Mouse (Mus musculus): ENCODE results near the gene Arl4c. TPM values are rescaled to one million over a fixed set of nuclear protein-coding genes. Genes with fewer than 3 reads are reported as not detected.

The Arl4c gene
- total RNA-seq, 2 experiments from 2014 or later, result 0.48 to 0.56 TPM

DNA sequence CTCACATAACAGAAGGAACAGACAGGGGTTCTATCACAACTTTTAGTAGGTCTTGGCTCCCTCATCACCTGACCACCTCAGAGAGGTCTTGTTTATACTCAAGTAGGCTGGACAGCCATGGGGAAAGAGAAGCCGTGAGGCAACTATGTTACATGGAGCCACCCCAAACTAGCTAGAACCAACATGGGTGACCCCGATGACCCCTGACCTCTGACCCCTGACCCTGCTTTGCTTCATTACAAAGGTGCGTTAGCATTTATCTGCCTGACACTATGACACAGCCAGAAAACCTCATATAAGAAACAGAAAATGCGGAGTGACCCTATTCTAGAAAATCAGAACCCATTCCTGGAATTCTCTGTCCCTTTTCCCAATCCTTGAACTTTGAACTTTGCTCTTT lies 77.6 kb downstream of the Arl4c start:
- intact Hi-C loops (cut with DNase I), result no loop called here
- no peak overlapping the region for H3K27ac ChIP-seq
- DNase-seq, result no peak
- H3K4me3 ChIP-seq, result no peak overlapping the region
- TF ChIP-seq CTCF (IDR thresholded peaks at IDR 0.05), result no peak

DNA sequence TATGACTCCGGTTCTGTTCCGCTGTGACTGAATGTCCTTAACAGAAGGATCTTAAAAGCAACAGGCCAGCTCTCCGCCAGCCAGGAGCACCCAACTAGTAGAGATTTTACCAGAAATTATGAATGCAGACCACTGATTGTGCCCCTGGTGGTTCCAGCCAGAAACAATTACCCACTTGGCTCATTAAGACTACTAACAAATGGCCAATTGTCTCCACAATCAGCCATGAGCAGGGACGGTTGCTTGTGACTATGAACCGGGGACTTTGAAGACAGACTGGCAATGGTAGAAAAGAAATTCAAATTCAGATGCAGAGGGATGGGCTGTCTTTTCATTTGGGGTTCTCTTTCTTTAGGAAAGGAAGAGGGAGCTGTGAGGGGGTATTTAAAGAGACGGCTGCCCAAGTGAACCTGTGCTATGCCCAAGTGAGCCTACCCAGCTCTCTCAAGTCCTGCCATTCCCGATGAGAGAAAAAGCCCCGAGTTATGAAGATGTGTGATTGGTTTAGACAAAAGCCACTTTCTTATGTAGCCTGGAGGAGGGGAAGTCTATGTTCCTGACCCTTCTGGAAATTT lies 78.4 kb downstream of the Arl4c start:
- Histone ChIP-seq H3K27ac (no peak overlapping the region), H3K4me3 (no peak overlapping the region)
- TF ChIP-seq CTCF (IDR thresholded peaks at IDR 0.05), result no peak
- no peak for DNase-seq
- intact Hi-C loops (cut with DNase I), result no loop called here

Other genes starting within 250 kb of the Arl4c start
- gene Glrp1, start 192.2 kb downstream of the Arl4c start, total RNA-seq (2021), result not detected